Mouse (Mus musculus) liver, adult 2 months (tissue): ENCODE data around the gene Fasl. TPM values are rescaled to one million over a fixed set of nuclear protein-coding genes. Genes with fewer than 3 reads are reported as not detected.

Experiments
- DNase-seq: peaks from one replicate; pipeline ENCODE4 v3.0.0-alpha.2; 2011; ENCODE audit warnings: low read depth, low spot score; ENCODE audit errors: extremely low read depth
- H3K27ac ChIP-seq: fragments of 200-500 bp; replicated peaks from 2 replicates; pipeline ENCODE4 v1.5.1; 2012; ENCODE audit warnings: low read depth, mild to moderate bottlenecking, control low read depth, inconsistent platforms, low read length; ENCODE audit not compliant: insufficient read depth
- H3K27me3 ChIP-seq: fragments of 200-500 bp; 2 replicates; pipeline ENCODE4 v1.6.1; 2012; ENCODE audit warnings: mild to moderate bottlenecking, moderate library complexity, low read length, inconsistent platforms; ENCODE audit not compliant: control insufficient read depth, insufficient read depth
- H3K36me3 ChIP-seq: fragments of 200-500 bp; 2 replicates; pipeline ENCODE4 v1.6.1; 2012; ENCODE audit warnings: low read length, inconsistent platforms; ENCODE audit not compliant: control insufficient read depth, insufficient read depth
- H3K4me1 ChIP-seq: fragments of 200-500 bp; 2 replicates; pipeline ENCODE4 v1.6.1; 2011; ENCODE audit warnings: low read length; ENCODE audit not compliant: control insufficient read depth, insufficient read depth
- H3K4me3 ChIP-seq: fragments of 200-500 bp; 2 replicates; pipeline ENCODE4 v1.5.1; 2011; ENCODE audit warnings: low read depth, mild to moderate bottlenecking, control low read depth, low read length, moderate library complexity; ENCODE audit not compliant: insufficient read depth
- H3K79me2 ChIP-seq: fragments of 200-500 bp; 2 replicates; pipeline ENCODE4 v1.6.1; 2012; ENCODE audit warnings: inconsistent platforms, mild to moderate bottlenecking, low read length, moderate library complexity; ENCODE audit not compliant: control insufficient read depth, insufficient read depth
- H3K9ac ChIP-seq: fragments of 200-500 bp; 2 replicates; pipeline ENCODE4 v1.6.1; 2012; ENCODE audit warnings: low read depth, mild to moderate bottlenecking, control low read depth, inconsistent platforms, low read length
- CTCF ChIP-seq: fragments of 200-500 bp; IDR thresholded peaks from 2 replicates; pipeline ENCODE4 v1.5.1; 2011; ENCODE audit warnings: low read depth, low read length, control low read depth
- POLR2A ChIP-seq: fragments of 200-500 bp; IDR thresholded peaks from 2 replicates; pipeline ENCODE4 v1.6.1; 2011; ENCODE audit warnings: low read length, control low read depth; ENCODE audit not compliant: insufficient read depth; ENCODE audit errors: extremely low read depth
- WGBS: fragments of 180-500 bp; shearing (Covaris S2); methylation state at CpG from one replicate; pipeline ENCODE4 v1.1.7; 2018; 5-methylcytosine and 5-hydroxymethylcytosine counted together
- polyA plus RNA-seq: library from polyadenylated mRNA; depleted of rRNA; stranded (reverse); fragments of >200 nt; gene quantifications from 2 replicates; pipeline ENCODE4 v1.2.3, GENCODE M21; 2012
- total RNA-seq: library from RNA; depleted of rRNA; stranded (reverse); fragments of >200 nt; gene quantifications from 2 replicates; pipeline ENCODE4 v1.2.3, GENCODE M21; 2014

The Fasl gene
- total and polyA plus RNA-seq, 2 experiments: 0.12 to 0.28 TPM

- 86% methylated on average over 8 of the region's 8 CpGs for WGBS
- TF ChIP-seq POLR2A: no peak
- no peak for TF ChIP-seq CTCF
- Histone ChIP-seq H3K4me3 (no peak overlapping the region), H3K4me1 (no peaks in the 10 kb centered on the region), H3K36me3 (no peaks in the 10 kb centered on the region), H3K9ac (no peak overlapping the region), H3K79me2 (no peaks in the 10 kb centered on the region), H3K27ac (no peak overlapping the region), H3K27me3 (no peaks in the 10 kb centered on the region)
- DNase-seq: no peak
Measured at GRCm38 (mm10) chr1:161791854-161792686, 3.8 kb upstream of the Fasl start.

GRCm38 (mm10) chr1:161782725-161783124, 5.6 kb downstream of the Fasl start:
- Histone ChIP-seq H3K27ac (no peak overlapping the region), H3K4me1 (no peaks in the 10 kb centered on the region), H3K27me3 (no peaks in the 10 kb centered on the region), H3K79me2 (no peaks in the 10 kb centered on the region), H3K4me3 (no peak overlapping the region), H3K9ac (no peak overlapping the region), H3K36me3 (no peaks in the 10 kb centered on the region)
- no peak for DNase-seq
- TF ChIP-seq CTCF: no peak
- no peak for TF ChIP-seq POLR2A
- 76% methylated on average over 2 of the region's 2 CpGs for WGBS

DNA sequence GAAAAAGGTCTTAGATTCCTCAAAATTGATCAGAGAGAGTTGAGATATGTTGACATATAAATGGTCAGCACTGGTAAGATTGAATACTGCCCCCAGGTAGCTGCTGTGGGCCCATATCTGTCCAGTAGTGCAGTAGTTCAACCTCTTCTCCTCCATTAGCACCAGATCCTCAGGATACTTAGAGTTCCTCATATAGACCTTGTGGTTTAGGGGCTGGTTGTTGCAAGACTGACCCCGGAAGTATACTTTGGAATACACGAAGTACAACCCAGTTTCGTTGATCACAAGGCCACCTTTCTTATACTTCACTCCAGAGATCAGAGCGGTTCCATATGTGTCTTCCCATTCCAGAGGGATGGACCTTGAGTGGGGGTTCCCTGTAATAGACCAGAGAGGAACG, 6.7 kb downstream of the Fasl start:
- Histone ChIP-seq H3K27me3 (no peaks in the 10 kb centered on the region), H3K36me3 (no peaks in the 10 kb centered on the region), H3K4me3 (no peak overlapping the region), H3K79me2 (no peaks in the 10 kb centered on the region), H3K4me1 (no peaks in the 10 kb centered on the region), H3K9ac (no peak overlapping the region), H3K27ac (no peak overlapping the region)
- 85% methylated on average over 5 of the region's 5 CpGs for WGBS
- TF ChIP-seq POLR2A: no peak
- TF ChIP-seq CTCF: no peak
- DNase-seq: no peak

DNA sequence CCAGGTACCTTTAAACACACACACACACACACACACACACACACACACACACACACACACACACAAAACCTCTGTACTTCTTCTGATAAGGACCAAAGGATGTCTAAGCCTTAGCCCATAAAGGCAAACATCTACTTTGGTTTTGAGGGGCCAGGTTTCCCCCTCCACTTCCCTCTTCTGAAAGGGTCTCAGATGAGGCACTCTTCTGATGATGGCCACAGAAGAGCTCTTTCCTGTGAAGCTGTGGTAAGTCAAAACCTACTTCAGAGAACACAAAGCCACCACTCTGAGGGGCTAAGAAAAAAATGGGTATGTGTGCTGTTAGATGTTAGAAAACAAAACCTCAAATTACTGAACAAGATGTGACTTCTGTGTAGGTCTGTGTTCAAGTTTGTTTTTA, 9.2 kb downstream of the Fasl start:
- Histone ChIP-seq H3K4me3 (no peak overlapping the region), H3K27ac (no peak overlapping the region), H3K36me3 (no peaks in the 10 kb centered on the region), H3K79me2 (no peaks in the 10 kb centered on the region), H3K9ac (no peak overlapping the region), H3K4me1 (no peaks in the 10 kb centered on the region), H3K27me3 (no peaks in the 10 kb centered on the region)
- DNase-seq: peak; percentile 4
- TF ChIP-seq CTCF (no peak), POLR2A (no peak)

GRCm38 (mm10) chr1:161775151-161775550, 13.1 kb downstream of the Fasl start:
- Histone ChIP-seq H3K9ac (no peak overlapping the region), H3K4me1 (no peaks in the 10 kb centered on the region), H3K27ac (no peak overlapping the region), H3K79me2 (no peaks in the 10 kb centered on the region), H3K36me3 (no peaks in the 10 kb centered on the region), H3K4me3 (no peak overlapping the region), H3K27me3 (no peaks in the 10 kb centered on the region)
- DNase-seq: no peak
- no peak for TF ChIP-seq CTCF
- TF ChIP-seq POLR2A: no peak
- WGBS: 83% methylated on average over 6 of the region's 6 CpGs

GRCm38 (mm10) chr1:161771293-161771692, 17.0 kb downstream of the Fasl start:
- Histone ChIP-seq H3K36me3 (no peaks in the 10 kb centered on the region), H3K27ac (no peak overlapping the region), H3K9ac (no peak overlapping the region), H3K79me2 (no peaks in the 10 kb centered on the region), H3K4me1 (no peaks in the 10 kb centered on the region), H3K4me3 (no peak overlapping the region), H3K27me3 (no peaks in the 10 kb centered on the region)
- 73% methylated on average over 2 of the region's 2 CpGs for WGBS
- TF ChIP-seq POLR2A: no peak
- TF ChIP-seq CTCF: no peak
- no peak for DNase-seq
